Mouse (Mus musculus): ENCODE results near the gene Gys1.
"Not testable (repeated sequence)": the region's sequence is repeated elsewhere in the genome, so short reads cannot be mapped to it uniquely, and the experiment has no call there.

Gene Gys1

GRCm38 (mm10) chr7:45457204-45458060 lies 22.8 kb downstream of the Gys1 start:
- DNase-seq: peak; percentile 37 to 52

GRCm38 (mm10) chr7:45458748-45459563 lies 24.3 kb downstream of the Gys1 start:
- DNase-seq: peak; percentile 86 to 87

- peak; percentile 97 to 99 for DNase-seq
Measured at GRCm38 (mm10) chr7:45459564-45460140, 25.0 kb downstream of the Gys1 start, which contains the start of gene Ftl1. Ftl1 (minus strand) TSS chr7:45459884.

GRCm38 (mm10) chr7:45460377-45460776 lies 25.7 kb downstream of the Gys1 start:
- DNase-seq: no peak

- peak; percentile 75 to 83 for DNase-seq
Measured at GRCm38 (mm10) chr7:45460860-45461314, 26.2 kb downstream of the Gys1 start.

- no peak for DNase-seq
Measured at GRCm38 (mm10) chr7:45461326-45461725, 26.7 kb downstream of the Gys1 start.

GRCm38 (mm10) chr7:45461781-45462180 lies 27.1 kb downstream of the Gys1 start:
- no peak for DNase-seq

GRCm38 (mm10) chr7:45462325-45462724 lies 27.7 kb downstream of the Gys1 start:
- DNase-seq: no peak

GRCm38 (mm10) chr7:45462868-45463267 lies 28.2 kb downstream of the Gys1 start:
- DNase-seq: not testable (repeated sequence)

- no peak for DNase-seq
Measured at GRCm38 (mm10) chr7:45463987-45464778, 29.5 kb downstream of the Gys1 start.

- no peak for DNase-seq
Measured at GRCm38 (mm10) chr7:45465112-45465511, 30.5 kb downstream of the Gys1 start.

- DNase-seq: no peak
Measured at GRCm38 (mm10) chr7:45465549-45465948, 30.9 kb downstream of the Gys1 start.

- peak; percentile 96 to 97 for DNase-seq
Measured at GRCm38 (mm10) chr7:45466283-45467089, 31.8 kb downstream of the Gys1 start, which contains the start of gene Bax. Bax (minus strand) TSS chr7:45466898.

GRCm38 (mm10) chr7:45467090-45467670 lies 32.5 kb downstream of the Gys1 start:
- DNase-seq: peak; percentile 54 to 59

GRCm38 (mm10) chr7:45470869-45471268 lies 36.2 kb downstream of the Gys1 start:
- DNase-seq: peak in 1 of 2 experiments; percentile 76

GRCm38 (mm10) chr7:45475291-45475969 lies 40.8 kb downstream of the Gys1 start:
- DNase-seq: no peak

- no peak for DNase-seq
Measured at GRCm38 (mm10) chr7:45476453-45476852, 41.8 kb downstream of the Gys1 start.

GRCm38 (mm10) chr7:45477003-45477402 lies 42.4 kb downstream of the Gys1 start:
- peak in 1 of 2 experiments; percentile 77 for DNase-seq

GRCm38 (mm10) chr7:45478774-45479173 lies 44.1 kb downstream of the Gys1 start:
- DNase-seq: no peak

- not testable (repeated sequence) for DNase-seq
Measured at GRCm38 (mm10) chr7:45480310-45480709, 45.7 kb downstream of the Gys1 start.
